Comparison of ENCODE assay signal across 27 mouse cellular contexts in the genomic region with DNA sequence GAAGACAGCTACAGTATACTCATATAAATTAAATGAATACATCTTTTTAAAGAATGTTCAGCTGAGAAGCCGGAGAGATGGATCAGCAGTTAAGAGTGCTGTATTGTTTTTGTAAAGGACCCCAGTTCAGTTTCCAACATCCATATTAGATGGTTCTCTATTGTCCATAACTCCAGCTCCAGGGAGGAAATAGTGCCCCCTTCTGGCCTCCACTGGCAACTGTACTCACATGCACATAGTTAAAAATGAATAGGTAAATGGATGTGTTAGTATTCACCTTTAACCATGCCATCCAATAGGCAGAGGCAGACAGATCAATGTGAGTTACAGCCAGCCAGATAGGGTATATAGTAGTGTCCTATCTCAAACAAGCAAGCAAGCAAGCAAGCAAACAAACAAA. TPM values are rescaled to one million over a fixed set of nuclear protein-coding genes. Genes with fewer than 3 reads are reported as not detected.
DNase-seq lines count a peak whose midpoint lies in the region; ATAC-seq and TF ChIP-seq lines count a peak whose summit lies in the region.
"Had no signal": no experiment of that assay in that cellular context is flagged by ENCODE, and none has a peak within 500 bp of the region (broad histone marks: within the 10 kb centered on the region; RNA-seq: fewer than 3 reads in every experiment).

No protein-coding gene starts in this region.

- no peaks in the 10 kb centered on the region; the same call in 1 of the 2 replicates for H3K79me2 ChIP-seq in heart, adult 2 months (replicated peaks; ENCODE audit: control insufficient read depth, insufficient read depth, low read length)

- peak; percentile 11; the same call in 1 of the 2 replicates for TF ChIP-seq CTCF in heart, adult 2 months (IDR thresholded peaks at IDR 0.05)
- TF ChIP-seq CTCF in gastrocnemius, adult 2 months (IDR thresholded peaks at IDR 0.05) = no peak

- TF ChIP-seq EP300 in heart, adult 2 months (IDR thresholded peaks at IDR 0.05; ENCODE audit: insufficient read depth, low read depth, low read length) = no peak

- H3K27me3 ChIP-seq in heart, adult 2 months (ENCODE audit: control insufficient read depth, insufficient read depth, low read length) = peaks cover 3% of the 10 kb centered on the region; the same call in 1 of the 2 replicates
- no peaks in the 10 kb centered on the region for H3K27me3 ChIP-seq in midbrain, embryonic 11.5 days (ENCODE audit: control insufficient read depth, insufficient read depth, low read length)
- no peaks in the 10 kb centered on the region for H3K27me3 ChIP-seq in midbrain, embryonic 13.5 days
- no peaks in the 10 kb centered on the region for H3K27me3 ChIP-seq in limb, embryonic 10.5 days (ENCODE audit: low read depth, poor library complexity, severe bottlenecking)
- H3K27me3 ChIP-seq: limb, embryonic 13.5 days; liver, embryonic 13.5 days; neural tube, embryonic 13.5 days had no signal

- TF ChIP-seq POLR2A in heart, adult 2 months (IDR thresholded peaks at IDR 0.05; ENCODE audit: insufficient read depth, low read depth, low read length) = no peak

- H3K4me1 ChIP-seq in heart, adult 2 months (ENCODE audit: control insufficient read depth, insufficient read depth, low read length) = no peaks in the 10 kb centered on the region
- no peaks in the 10 kb centered on the region for H3K4me1 ChIP-seq in midbrain, embryonic 11.5 days (ENCODE audit: control insufficient read depth, insufficient read depth, low read length)
- no peaks in the 10 kb centered on the region for H3K4me1 ChIP-seq in midbrain, embryonic 13.5 days (replicated peaks)
- no peaks in the 10 kb centered on the region; a peak in 1 of 4 replicates for H3K4me1 ChIP-seq in ES-E14 (ENCODE audit: control insufficient read depth in 2 of 2, insufficient read depth in 2 of 2, low read length in 2 of 2, poor library complexity in 1 of 2)
- H3K4me1 ChIP-seq in limb, embryonic 10.5 days = no peaks in the 10 kb centered on the region
- H3K4me1 ChIP-seq: forebrain, embryonic 10.5 days; heart, embryonic 10.5 days; limb, embryonic 13.5 days; liver, embryonic 13.5 days; neural tube, embryonic 13.5 days had no signal

- H3K4me3 ChIP-seq in heart, adult 2 months = no peak overlapping the region
- H3K4me3 ChIP-seq in midbrain, embryonic 11.5 days (ENCODE audit: low read depth, low read length) = no peak overlapping the region
- H3K4me3 ChIP-seq in midbrain, embryonic 13.5 days (replicated peaks) = no peak overlapping the region
- no peak overlapping the region for H3K4me3 ChIP-seq in ES-E14 (ENCODE audit: insufficient read depth in 1 of 2, low read depth in 1 of 2, low read length in 2 of 2, poor library complexity in 1 of 2, severe bottlenecking in 1 of 2)
- H3K4me3 ChIP-seq in limb, embryonic 10.5 days = no peak overlapping the region
- no peak overlapping the region for H3K4me3 ChIP-seq in gastrocnemius, adult 2 months
- H3K4me3 ChIP-seq: forebrain, embryonic 10.5 days; heart, embryonic 10.5 days; limb, embryonic 13.5 days; liver, embryonic 13.5 days; neural tube, embryonic 13.5 days had no signal

- H3K9ac ChIP-seq in heart, adult 2 months (ENCODE audit: low read depth, low read length) = no peak overlapping the region
- H3K9ac ChIP-seq in midbrain, embryonic 11.5 days (ENCODE audit: low read length) = no peak overlapping the region
- no peak overlapping the region for H3K9ac ChIP-seq in midbrain, embryonic 13.5 days (replicated peaks)
- H3K9ac ChIP-seq in ES-E14 (ENCODE audit: insufficient read depth, low read depth, low read length, poor library complexity, severe bottlenecking) = no peak overlapping the region
- H3K9ac ChIP-seq: forebrain, postnatal 0 days; limb, embryonic 13.5 days; liver, embryonic 13.5 days; lung, embryonic 14.5 days; neural tube, embryonic 13.5 days had no signal

- in situ Hi-C loops in ES-E14 (cut with MboI; ENCODE audit: low sequenced_read_pairs in 2 of 2, unreplicated experiment in 2 of 2) = no loop called here

- intact Hi-C loops in heart, adult 2 months (cut with DNase I) = no loop called here
- intact Hi-C loops in gastrocnemius, adult 2 months (cut with DNase I) = no loop called here

- 98% methylated on average over 1 of the region's 1 CpGs for WGBS in heart, adult 2 months
- WGBS in midbrain, embryonic 11.5 days = 97% methylated on average over 1 of the region's 1 CpGs
- 100% methylated on average over 1 of the region's 1 CpGs for WGBS in midbrain, embryonic 13.5 days
- 91% methylated on average over 1 of the region's 1 CpGs for WGBS in limb, embryonic 10.5 days

- no peak for DNase-seq in heart, adult 2 months
- DNase-seq in heart, adult 18-20 months = no peak
- DNase-seq in midbrain, embryonic 11.5 days (ENCODE audit: low spot score, missing footprints) = peak; percentile 67
- DNase-seq in ES-E14 (ENCODE audit: low read depth, low spot score) = no peak
- DNase-seq in limb, embryonic 10.5 days (ENCODE audit: low spot score) = peak; percentile 15
- DNase-seq in gastrocnemius, adult 2 months = no peak
- no peak for DNase-seq in spleen, postnatal 10 days (ENCODE audit: low spot score in 2 of 2)
- DNase-seq: adrenal gland, adult 2 months; cerebellum, adult 18-20 months; cerebellum, postnatal 14 days; forebrain, postnatal 0 days; heart, postnatal 4 days; kidney, adult 18-20 months; kidney, postnatal 10 days; liver, embryonic 13.5 days; lung, embryonic 14.5 days; midbrain, embryonic 14.5 days; right cerebral cortex, adult 18-20 months; right cerebral cortex, postnatal 4 days; thymus, postnatal 14 days had no signal

- H3K4me2 ChIP-seq in midbrain, embryonic 11.5 days = no peak overlapping the region
- no peak overlapping the region for H3K4me2 ChIP-seq in midbrain, embryonic 13.5 days (replicated peaks)
- H3K4me2 ChIP-seq: limb, embryonic 13.5 days; liver, embryonic 13.5 days; lung, embryonic 14.5 days; neural tube, embryonic 13.5 days had no signal

- no peak for ATAC-seq in midbrain, embryonic 11.5 days (ENCODE audit: low FRiP score)
- ATAC-seq in midbrain, embryonic 13.5 days = no peak
- ATAC-seq: forebrain, postnatal 0 days; hindbrain, postnatal 0 days had no signal

- H3K36me3 ChIP-seq in heart, adult 2 months (ENCODE audit: control insufficient read depth, insufficient read depth, low read length) = no peaks in the 10 kb centered on the region
- no peaks in the 10 kb centered on the region for H3K36me3 ChIP-seq in midbrain, embryonic 11.5 days (ENCODE audit: control insufficient read depth, insufficient read depth, low read length)
- H3K36me3 ChIP-seq in midbrain, embryonic 13.5 days = no peaks in the 10 kb centered on the region
- H3K36me3 ChIP-seq in ES-E14 (ENCODE audit: control insufficient read depth, insufficient read depth, low read length, poor library complexity, severe bottlenecking) = no peaks in the 10 kb centered on the region
- no peaks in the 10 kb centered on the region for H3K36me3 ChIP-seq in limb, embryonic 10.5 days
- H3K36me3 ChIP-seq: forebrain, embryonic 10.5 days; heart, embryonic 10.5 days; limb, embryonic 13.5 days; liver, embryonic 13.5 days; neural tube, embryonic 13.5 days had no signal

- no peak overlapping the region for H3K27ac ChIP-seq in heart, adult 2 months
- H3K27ac ChIP-seq in midbrain, embryonic 11.5 days (ENCODE audit: low read depth, low read length) = no peak overlapping the region
- no peak overlapping the region for H3K27ac ChIP-seq in midbrain, embryonic 13.5 days
- H3K27ac ChIP-seq in ES-E14 (ENCODE audit: insufficient read depth, low read depth, low read length, poor library complexity, severe bottlenecking) = no peak overlapping the region
- H3K27ac ChIP-seq in limb, embryonic 10.5 days = no peak overlapping the region
- no peak overlapping the region for H3K27ac ChIP-seq in gastrocnemius, adult 2 months
- H3K27ac ChIP-seq: forebrain, embryonic 10.5 days; heart, embryonic 10.5 days; hindbrain, postnatal 0 days; limb, embryonic 13.5 days; liver, embryonic 13.5 days; neural tube, embryonic 13.5 days had no signal

- H3K9me3 ChIP-seq in midbrain, embryonic 11.5 days (ENCODE audit: control insufficient read depth, low read length) = no peaks in the 10 kb centered on the region
- H3K9me3 ChIP-seq in midbrain, embryonic 13.5 days = no peaks in the 10 kb centered on the region
- H3K9me3 ChIP-seq in ES-E14 (ENCODE audit: control insufficient read depth, insufficient read depth, low read depth, low read length) = no peaks in the 10 kb centered on the region
- no peaks in the 10 kb centered on the region for H3K9me3 ChIP-seq in limb, embryonic 10.5 days (replicated peaks)
- H3K9me3 ChIP-seq: forebrain, embryonic 10.5 days; heart, embryonic 10.5 days; limb, embryonic 13.5 days; liver, embryonic 13.5 days; neural tube, embryonic 13.5 days had no signal

TF ChIP-seq in ES-E14, 5 proteins besides CTCF, POLR2A, EP300 and RAD21:
- TF ChIP-seq HCFC1 (IDR thresholded peaks at IDR 0.05; ENCODE audit: borderline replicate concordance, insufficient read depth, low read length) = no peak
- peak; percentile 15; the same call in 1 of the 2 replicates for TF ChIP-seq ZC3H11A (IDR thresholded peaks at IDR 0.05; ENCODE audit: borderline replicate concordance, low read depth, low read length)
- TF ChIP-seq ZNF384 (IDR thresholded peaks at IDR 0.05; ENCODE audit: low read depth, low read length) = no peak

RNA-seq across cellular contexts. Expression of a gene that starts 48.4 kb away (rescaled TPM):
- 1 to 10 TPM; 1.4 to 1.5 TPM for total RNA-seq in heart, adult 2 months (2021)
- 0.37 and 0.47 TPM in 2 replicates for polyA plus RNA-seq in heart, adult 2 months (2012; rRNA removed)
- total RNA-seq in heart, adult 18-20 months (2021) = 1 to 10 TPM; 2.2 to 2.3 TPM
- 4.7 and 5.7 TPM in 2 replicates for polyA plus RNA-seq in midbrain, embryonic 11.5 days (2014; fragmentation: Nextera tagmentation; extraction: Ambion mirVana)
- 4.9 and 6.7 TPM in 2 replicates for polyA plus RNA-seq in midbrain, embryonic 13.5 days (2015; fragmentation: Nextera tagmentation; extraction: Ambion mirVana)
- 0.21 and 0.22 TPM in 2 replicates for total RNA-seq in ES-E14 (2012; rRNA removed)
- polyA plus RNA-seq in limb, embryonic 10.5 days (2016; fragmentation: Nextera tagmentation; extraction: Ambion mirVana) = 8.4 and 19.2 TPM in 2 replicates
- under 1 TPM; 0.23 to 0.42 TPM for total RNA-seq in gastrocnemius, adult 2 months (2021)
- total RNA-seq: megakaryocyte, adult 5-6 weeks had no signal

Comparison
In these comparisons a context has a peak if more than half of its experiments do, and no peak if none do; other contexts are left out.
1. DNase-seq: peak in midbrain, embryonic 11.5 days (single experiment) and limb, embryonic 10.5 days (single experiment); none in heart, adult 2 months (0 of 2), heart, adult 18-20 months (0 of 2), ES-E14 (single experiment), gastrocnemius, adult 2 months (single experiment) and spleen, postnatal 10 days (0 of 2).